Mouse (Mus musculus) lung, postnatal 0 days (tissue): ENCODE results near the gene Srcin1. TPM values are rescaled to one million over a fixed set of nuclear protein-coding genes. Genes with fewer than 3 reads are reported as not detected.
A peak's percentile ranks its signal among the peaks of the same experiment; 100 is the strongest.

ENCODE experiments used
- ATAC-seq: fragments of 200-750 bp; cut with Nextera tagmentation; 2 replicates; pipeline ENCODE4 v1.8.0; 2017; ENCODE audit warnings: moderate library complexity
- DNase-seq: peaks from one replicate; pipeline ENCODE4 v3.0.0-alpha.2; 2016; ENCODE audit warnings: low spot score
- H3K27ac ChIP-seq: fragments of 300-500 bp; sonication (generic); 2 replicates; pipeline ENCODE4 v1.5.1; 2014; ENCODE audit warnings: antibody characterized with exemption, mild to moderate bottlenecking, low read length, mixed read lengths
- H3K27me3 ChIP-seq: fragments of 300-500 bp; sonication (generic); replicated peaks from 2 replicates; pipeline ENCODE4 v1.6.1; 2014; ENCODE audit warnings: low read length, mixed read lengths; ENCODE audit not compliant: insufficient read depth
- H3K36me3 ChIP-seq: fragments of 300-500 bp; sonication (generic); 2 replicates; pipeline ENCODE4 v1.6.1; 2014; ENCODE audit warnings: low read length, mixed read lengths; ENCODE audit not compliant: insufficient read depth
- H3K4me1 ChIP-seq: fragments of 300-500 bp; sonication (generic); 2 replicates; pipeline ENCODE4 v1.6.1; 2014; ENCODE audit warnings: antibody characterized with exemption, low read depth, low read length, mixed read lengths; ENCODE audit not compliant: insufficient read depth
- H3K4me2 ChIP-seq: fragments of 300-500 bp; sonication (generic); replicated peaks from 2 replicates; pipeline ENCODE4 v1.6.1; 2014; ENCODE audit warnings: low read depth, mild to moderate bottlenecking, low read length, moderate library complexity, mixed read lengths
- H3K4me3 ChIP-seq: fragments of 300-500 bp; sonication (generic); 2 replicates; pipeline ENCODE4 v1.5.1; 2014; ENCODE audit warnings: low read depth, low read length
- H3K9ac ChIP-seq: fragments of 300-500 bp; sonication (generic); replicated peaks from 2 replicates; pipeline ENCODE4 v1.6.1; 2014; ENCODE audit warnings: low read depth, mild to moderate bottlenecking
- H3K9me3 ChIP-seq: fragments of 300-500 bp; sonication (generic); 2 replicates; pipeline ENCODE4 v1.6.1; 2016; ENCODE audit warnings: low read length, mixed read lengths
- CTCF ChIP-seq: IDR thresholded peaks from 2 replicates; pipeline ENCODE4 v1.5.1; 2016; ENCODE audit warnings: antibody characterized with exemption, mild to moderate bottlenecking
- EP300 ChIP-seq: IDR thresholded peaks from 2 replicates; pipeline ENCODE4 v1.6.1; 2016; ENCODE audit warnings: antibody characterized with exemption, mild to moderate bottlenecking, control low read depth
- WGBS: fragments of 180-500 bp; shearing (Covaris S2); extraction: QIAGEN DNeasy Blood & Tissue Kit; methylation state at CpG from one replicate; pipeline ENCODE4 v1.1.7; 2014; 5-methylcytosine and 5-hydroxymethylcytosine counted together
- polyA plus RNA-seq: library from polyadenylated mRNA; unstranded; fragments of >200 nt; fragmentation: Nextera tagmentation; extraction: Ambion mirVana; gene quantifications from 2 replicates; pipeline ENCODE4 v1.2.1, GENCODE M21; 2015

The Srcin1 gene
- polyA plus RNA-seq, 1 experiment from 2014 or later: 0.36 TPM

DNA sequence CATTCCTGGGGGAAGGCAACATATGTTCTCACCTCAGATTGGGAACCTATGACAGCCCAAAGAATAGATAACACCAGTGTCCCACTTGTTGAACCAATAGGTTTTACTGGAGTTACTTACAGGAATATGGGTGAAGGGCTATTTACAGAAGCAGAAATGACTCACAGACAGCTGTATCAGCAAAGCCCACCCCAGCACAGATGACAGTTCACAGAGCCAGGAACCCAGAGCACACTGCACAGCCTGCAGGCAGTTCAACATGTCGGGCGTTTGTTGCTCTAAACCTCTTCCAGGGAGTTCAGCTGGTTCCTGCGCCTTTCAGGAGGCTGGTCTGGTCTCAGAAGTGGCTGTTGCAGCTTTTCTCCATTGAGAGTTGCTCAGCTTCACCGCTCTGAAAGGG is 39.3 kb upstream of the Srcin1 start:
- Histone ChIP-seq H3K4me3 (no peak overlapping the region), H3K9ac (no peak overlapping the region), H3K27me3 (no peaks in the 10 kb centered on the region), H3K36me3 (no peaks in the 10 kb centered on the region), H3K4me1 (no peaks in the 10 kb centered on the region), H3K27ac (no peak overlapping the region), H3K9me3 (no peaks in the 10 kb centered on the region), H3K4me2 (no peak overlapping the region)
- WGBS: 75% methylated on average over 4 of the region's 4 CpGs
- TF ChIP-seq EP300 (no peak), CTCF (no peak)
- no peak for ATAC-seq
- DNase-seq: no peak

DNA sequence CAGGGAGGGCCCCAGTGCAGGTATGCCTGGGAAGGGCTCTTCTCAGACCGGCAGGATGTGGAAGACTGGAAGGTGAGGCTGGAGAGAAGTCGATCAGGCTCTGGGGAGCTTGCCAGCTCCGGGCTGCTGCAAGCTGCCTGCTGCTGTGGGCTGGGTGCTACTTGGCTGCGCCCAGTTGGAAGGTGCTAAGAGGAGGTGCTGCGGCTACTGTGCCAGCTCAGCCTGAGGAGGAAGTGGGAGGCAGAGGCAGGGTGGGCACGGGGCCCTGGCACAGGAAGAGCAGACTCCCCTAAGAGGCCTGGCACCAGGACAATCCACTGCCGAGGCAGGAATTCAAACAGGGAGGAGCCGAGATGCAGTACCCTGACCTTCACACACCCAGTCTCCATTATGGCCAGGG is 35.1 kb upstream of the Srcin1 start:
- WGBS: 47% methylated on average over 8 of the region's 8 CpGs
- TF ChIP-seq EP300 (no peak), CTCF (no peak)
- H3K9me3 ChIP-seq: no peaks in the 10 kb centered on the region
- no peak overlapping the region for H3K9ac ChIP-seq
- no peak overlapping the region for H3K4me2 ChIP-seq
- H3K27me3 ChIP-seq: no peaks in the 10 kb centered on the region
- DNase-seq (no peak), ATAC-seq (no peak)
- H3K36me3 ChIP-seq: no peaks in the 10 kb centered on the region
- no peak overlapping the region for H3K27ac ChIP-seq
- no peak overlapping the region for H3K4me3 ChIP-seq
- no peaks in the 10 kb centered on the region for H3K4me1 ChIP-seq

DNA sequence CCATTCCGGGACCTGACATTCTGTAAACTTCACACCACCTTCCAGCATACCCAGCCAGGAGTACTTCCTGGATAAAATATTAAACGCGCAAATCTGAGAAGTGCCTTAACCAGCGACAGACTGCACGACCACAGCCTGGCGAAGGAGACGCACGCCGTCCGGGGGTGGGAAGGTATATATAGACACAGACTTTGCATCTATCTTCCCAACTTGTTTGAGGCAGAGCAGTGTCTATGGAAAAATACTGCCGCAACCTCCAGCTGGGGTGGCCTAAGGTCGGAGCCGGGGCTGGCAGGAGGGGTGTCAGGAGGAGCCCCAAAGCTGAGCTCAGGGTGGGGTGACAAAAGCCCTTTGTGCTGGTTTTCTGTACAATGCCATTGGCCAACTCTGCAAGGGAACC is 33.8 kb upstream of the Srcin1 start:
- H3K4me2 ChIP-seq: no peak overlapping the region
- no peak for TF ChIP-seq EP300
- no peak for TF ChIP-seq CTCF
- no peaks in the 10 kb centered on the region for H3K36me3 ChIP-seq
- H3K4me3 ChIP-seq: no peak overlapping the region
- no peak for ATAC-seq
- no peak for DNase-seq
- H3K4me1 ChIP-seq: no peaks in the 10 kb centered on the region
- H3K27me3 ChIP-seq: no peaks in the 10 kb centered on the region
- 61% methylated on average over 13 of the region's 13 CpGs for WGBS
- no peaks in the 10 kb centered on the region for H3K9me3 ChIP-seq
- no peak overlapping the region for H3K27ac ChIP-seq
- H3K9ac ChIP-seq: no peak overlapping the region

DNA sequence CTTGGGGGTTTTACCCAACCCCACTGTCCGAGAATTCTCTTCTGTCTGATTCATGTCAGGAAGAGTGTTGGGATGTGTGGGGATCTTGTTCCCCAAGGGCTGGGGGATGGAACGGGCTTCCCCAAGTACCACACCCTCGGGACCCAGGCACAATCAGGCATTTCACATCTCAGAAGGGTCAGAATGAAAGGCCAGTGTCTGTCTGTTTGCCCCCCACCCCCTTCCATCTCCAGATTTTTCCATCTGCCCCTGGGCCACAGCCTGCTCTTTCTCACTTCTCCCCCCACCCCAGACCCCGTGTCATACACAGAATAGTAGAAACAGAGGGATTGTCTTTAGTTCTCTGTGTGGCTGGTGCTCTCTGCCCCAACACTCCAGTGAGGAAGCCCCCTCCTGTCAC is 32.9 kb upstream of the Srcin1 start:
- ATAC-seq (no peak), DNase-seq (no peak)
- WGBS: 61% methylated on average over 4 of the region's 4 CpGs
- no peaks in the 10 kb centered on the region for H3K9me3 ChIP-seq
- H3K27ac ChIP-seq: no peak overlapping the region
- H3K36me3 ChIP-seq: no peaks in the 10 kb centered on the region
- H3K4me3 ChIP-seq: no peak overlapping the region
- no peaks in the 10 kb centered on the region for H3K27me3 ChIP-seq
- no peaks in the 10 kb centered on the region for H3K4me1 ChIP-seq
- TF ChIP-seq CTCF (no peak), EP300 (no peak)
- H3K9ac ChIP-seq: no peak overlapping the region
- H3K4me2 ChIP-seq: no peak overlapping the region

DNA sequence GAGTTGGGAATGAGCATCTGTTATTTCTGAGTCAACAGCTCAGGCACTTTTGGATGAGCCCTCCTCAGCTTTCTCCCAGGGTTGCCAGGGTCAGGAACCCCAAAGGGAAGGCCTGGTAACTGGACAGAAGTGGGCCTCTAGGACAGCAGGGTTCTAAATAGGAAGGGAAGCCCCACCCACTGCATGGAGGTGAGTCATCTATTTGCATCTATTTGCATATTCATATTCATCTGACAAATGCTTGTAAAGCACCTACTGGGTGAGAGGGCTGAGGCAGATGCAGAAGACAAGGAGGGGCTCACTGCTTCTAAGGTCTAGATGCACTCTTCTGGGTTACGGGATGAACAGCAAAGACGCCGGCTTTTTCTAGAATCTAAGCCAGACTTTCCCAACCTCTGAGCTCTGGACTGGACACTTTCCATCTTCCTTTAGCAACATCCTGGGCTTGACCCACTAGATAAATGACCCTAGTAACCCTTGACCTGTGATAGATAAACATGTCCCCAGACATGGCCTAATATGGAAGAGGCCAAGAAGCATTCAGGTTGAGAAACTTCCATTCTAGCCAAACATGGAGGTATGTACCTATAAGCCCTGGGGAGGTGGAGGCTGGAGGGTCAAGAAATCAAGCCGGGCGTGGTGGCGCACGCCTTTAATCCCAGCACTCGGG is 31.2 kb upstream of the Srcin1 start:
- Histone ChIP-seq H3K4me2 (no peak overlapping the region), H3K9ac (no peak overlapping the region), H3K4me3 (no peak overlapping the region), H3K4me1 (no peaks in the 10 kb centered on the region), H3K27me3 (no peaks in the 10 kb centered on the region), H3K36me3 (no peaks in the 10 kb centered on the region), H3K9me3 (no peaks in the 10 kb centered on the region), H3K27ac (no peak overlapping the region)
- ATAC-seq: no peak
- 92% methylated on average over 8 of the region's 8 CpGs for WGBS
- TF ChIP-seq EP300 (no peak), CTCF (no peak)
- DNase-seq: no peak

DNA sequence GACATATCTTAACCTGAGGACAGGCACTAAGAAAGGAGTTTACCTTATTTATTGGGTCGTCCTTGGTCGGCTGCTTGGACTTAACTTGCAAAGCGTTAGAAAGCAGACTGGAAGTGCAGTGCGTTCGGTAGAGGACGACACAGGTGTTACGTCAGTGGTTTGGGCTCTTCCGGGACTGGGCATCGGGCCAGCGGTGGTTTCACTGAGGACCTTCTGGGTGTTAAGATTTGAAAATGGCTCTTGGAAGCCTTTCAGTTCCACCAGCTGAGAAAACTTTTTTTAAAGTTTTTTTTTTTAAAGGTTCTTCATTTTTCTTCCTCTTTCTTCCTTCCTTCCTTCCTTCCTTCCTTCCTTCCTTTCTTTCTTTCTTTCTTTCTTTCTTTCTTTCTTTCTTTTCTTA is 27.9 kb upstream of the Srcin1 start:
- DNase-seq: peak; percentile 84
- Histone ChIP-seq H3K27ac (no peak overlapping the region), H3K36me3 (no peaks in the 10 kb centered on the region), H3K4me2 (0 out of 2 replicates have a peak overlapping the region, but pooled peaks have one; percentile 19), H3K4me1 (no peaks in the 10 kb centered on the region), H3K9ac (no peak overlapping the region), H3K27me3 (no peaks in the 10 kb centered on the region), H3K9me3 (no peaks in the 10 kb centered on the region), H3K4me3 (no peak overlapping the region)
- ATAC-seq: peak; percentile 66
- TF ChIP-seq EP300 (no peak), CTCF (no peak)
- WGBS: 32% methylated on average over 10 of the region's 10 CpGs

DNA sequence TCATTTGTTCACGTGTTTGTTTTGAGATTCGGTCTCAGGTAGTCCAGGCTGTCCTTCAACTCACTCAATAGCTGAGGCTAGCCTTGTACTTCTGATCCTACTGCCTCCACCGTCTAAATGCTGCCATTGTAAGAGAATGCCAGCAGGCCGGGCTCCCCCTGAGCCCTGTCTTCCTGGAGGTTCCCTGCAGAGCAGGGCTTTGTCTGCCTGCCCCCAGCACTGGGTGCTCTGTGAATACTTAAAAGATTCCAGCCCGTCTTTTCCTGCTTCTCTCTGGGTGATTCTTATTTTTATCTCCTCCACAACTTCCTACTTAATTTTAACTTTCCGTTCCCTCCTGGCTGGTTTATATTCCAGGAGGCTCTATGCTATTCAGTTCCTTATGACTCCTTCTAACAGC is 26.2 kb upstream of the Srcin1 start:
- 20% methylated on average over 6 of the region's 6 CpGs for WGBS
- Histone ChIP-seq H3K9me3 (no peaks in the 10 kb centered on the region), H3K36me3 (no peaks in the 10 kb centered on the region), H3K27me3 (no peaks in the 10 kb centered on the region), H3K4me2 (no peak overlapping the region), H3K9ac (no peak overlapping the region), H3K27ac (no peak overlapping the region), H3K4me1 (no peaks in the 10 kb centered on the region), H3K4me3 (no peak overlapping the region)
- DNase-seq (no peak), ATAC-seq (no peak)
- TF ChIP-seq CTCF (no peak), EP300 (no peak)
